Mouse (Mus musculus) neutrophil, adult 5-6 weeks (primary cell): ENCODE results near the gene Ppm1h. TPM values are rescaled to one million over a fixed set of nuclear protein-coding genes. Genes with fewer than 3 reads are reported as not detected.

ENCODE experiments used
- ATAC-seq: fragments of 151-379, 151-347 bp; 2 replicates; pipeline ENCODE4 v1.8.0; 2017; ENCODE audit warnings: mild to moderate bottlenecking, moderate TSS enrichment; ENCODE audit not compliant: insufficient number of reproducible peaks, poor library complexity, low FRiP score, severe bottlenecking; ENCODE audit errors: extremely low read depth
- total RNA-seq: library from RNA; stranded (forward); fragments of 200-1000 nt; gene quantifications from 2 replicates; pipeline ENCODE4 v1.2.3, GENCODE M21; 2017

Gene Ppm1h
- total RNA-seq, 1 experiment from 2014 or later = 28.0 TPM

DNA sequence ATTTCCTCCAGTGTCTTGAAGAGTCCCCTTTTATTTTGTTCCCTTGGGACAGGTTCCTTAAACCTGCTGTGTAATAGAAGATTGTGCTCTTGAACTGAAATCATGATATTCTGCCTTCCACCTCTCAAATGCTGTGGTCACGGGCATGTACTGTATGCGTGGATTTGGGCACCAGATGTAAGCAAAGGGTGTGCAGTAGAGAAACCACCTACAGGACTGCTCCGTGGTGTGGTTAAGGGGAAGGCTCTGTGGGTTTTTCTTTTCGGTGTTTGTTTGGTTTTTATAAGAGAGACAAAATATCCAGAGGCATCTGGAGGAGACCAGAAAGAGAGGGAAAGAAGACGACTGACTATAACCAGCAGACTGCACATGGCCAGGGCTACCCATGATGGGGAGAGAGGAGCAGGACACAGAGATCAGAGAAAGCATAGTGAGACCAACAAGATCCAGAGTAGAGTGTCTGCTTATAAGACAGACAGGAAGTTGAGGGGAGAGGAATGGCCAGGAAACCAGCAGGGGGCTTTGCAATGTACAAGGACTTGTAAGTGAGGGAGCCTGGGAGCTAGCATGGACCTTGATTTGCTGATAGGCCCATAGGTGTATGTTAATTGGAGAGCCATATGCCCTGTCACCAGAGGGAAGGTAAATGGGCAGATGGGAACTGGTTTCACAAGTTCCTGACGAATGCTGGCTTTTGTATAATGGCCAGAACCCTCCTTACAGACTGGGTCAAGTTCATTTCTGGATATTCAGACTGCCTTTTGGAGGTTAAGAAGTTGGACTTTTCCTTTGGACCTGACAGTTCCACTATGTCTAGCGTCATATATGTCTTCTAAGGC, 82.1 kb downstream of the Ppm1h start:
- no peak for ATAC-seq

DNA sequence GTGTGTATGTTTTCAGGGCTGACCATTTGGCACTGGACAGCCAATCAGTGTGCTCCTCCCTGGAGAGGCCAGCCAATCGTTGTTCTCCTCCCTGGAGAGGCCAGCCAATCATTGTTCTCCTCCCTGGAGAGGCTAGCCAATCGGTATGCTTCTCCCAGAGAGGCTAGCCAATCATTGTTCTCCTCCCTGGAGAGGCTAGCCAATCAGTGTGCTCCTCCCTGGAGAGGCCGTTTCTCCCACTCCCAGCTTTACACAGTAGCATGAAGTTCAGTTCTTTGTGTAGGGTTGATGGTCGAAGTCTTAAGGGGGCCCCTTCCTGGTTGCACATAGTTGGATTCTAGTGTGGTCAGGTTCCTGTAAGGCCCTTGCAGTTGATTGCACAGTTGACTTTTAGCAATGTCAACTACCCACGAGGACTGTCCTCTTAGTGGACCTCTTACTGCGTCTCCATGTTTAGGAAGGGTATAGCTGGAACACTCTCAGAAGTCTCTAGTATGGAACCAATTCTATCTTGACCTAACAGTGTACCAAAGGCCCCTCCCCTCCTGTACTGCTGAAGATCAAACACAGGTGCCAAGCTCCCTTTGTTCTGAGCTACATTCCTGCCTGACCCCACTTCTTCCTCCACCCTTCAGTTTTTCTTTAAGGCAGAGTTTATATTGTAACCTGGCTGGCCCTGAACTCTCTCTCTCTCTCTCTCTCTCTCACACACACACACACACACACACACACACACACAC, 84.4 kb downstream of the Ppm1h start:
- ATAC-seq = no peak

DNA sequence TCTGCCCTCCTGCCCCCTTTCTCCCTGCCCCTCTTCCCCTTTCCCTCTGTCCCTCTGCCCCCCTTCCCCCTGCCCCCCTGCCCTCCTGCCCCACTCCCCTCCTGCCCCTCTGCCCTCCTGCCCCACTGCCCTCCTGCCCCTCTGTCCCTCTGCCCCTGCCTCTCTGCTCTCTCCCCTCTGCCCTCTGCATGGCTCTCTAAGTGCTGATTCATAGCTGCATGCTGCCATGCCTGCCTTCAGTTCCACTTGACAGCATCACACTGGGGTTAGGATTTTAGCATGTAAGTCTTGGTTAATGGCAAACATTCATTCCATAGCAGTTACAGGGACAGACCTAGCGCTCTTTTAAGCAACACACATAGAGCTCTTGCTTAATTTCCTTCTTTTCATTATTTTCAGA, 85.0 kb downstream of the Ppm1h start:
- no peak for ATAC-seq

DNA sequence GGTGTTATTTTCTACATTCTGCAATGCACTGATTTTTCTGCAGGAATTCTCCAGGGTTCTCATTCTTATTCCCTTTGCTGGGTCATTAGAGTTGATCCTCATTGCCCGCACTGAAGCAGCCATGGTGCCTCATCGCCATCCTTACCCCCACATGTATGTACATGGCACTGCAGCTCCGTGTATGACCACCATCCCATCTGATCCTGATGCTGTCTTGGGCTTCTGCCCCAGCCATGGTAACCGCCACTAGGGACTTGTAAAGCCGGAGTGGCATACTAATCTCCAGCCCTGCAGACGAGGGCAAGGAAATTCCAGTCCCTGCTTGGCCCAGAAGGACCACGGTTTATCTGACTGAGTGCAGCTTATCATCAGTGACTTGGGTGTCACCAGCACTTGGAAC, 86.1 kb downstream of the Ppm1h start:
- ATAC-seq = no peak

DNA sequence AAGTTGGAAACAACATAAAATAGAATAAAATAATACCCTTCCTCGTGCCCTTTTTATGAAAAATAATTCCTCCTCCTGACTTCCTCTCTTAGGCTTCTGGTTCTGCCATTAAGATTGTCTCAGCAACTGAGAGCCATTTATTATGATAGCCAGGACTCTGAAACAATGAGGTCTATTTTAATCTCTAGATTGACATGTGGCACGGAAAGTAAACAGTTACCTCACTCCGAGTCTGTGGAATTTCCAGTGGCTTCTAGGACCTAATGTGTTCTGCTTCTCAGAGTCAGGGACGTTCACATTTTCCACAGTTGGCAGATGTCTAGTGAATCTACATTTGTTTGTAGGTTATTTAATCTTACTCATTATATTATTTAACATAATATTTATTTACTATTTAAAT, 87.0 kb downstream of the Ppm1h start:
- ATAC-seq = no peak

DNA sequence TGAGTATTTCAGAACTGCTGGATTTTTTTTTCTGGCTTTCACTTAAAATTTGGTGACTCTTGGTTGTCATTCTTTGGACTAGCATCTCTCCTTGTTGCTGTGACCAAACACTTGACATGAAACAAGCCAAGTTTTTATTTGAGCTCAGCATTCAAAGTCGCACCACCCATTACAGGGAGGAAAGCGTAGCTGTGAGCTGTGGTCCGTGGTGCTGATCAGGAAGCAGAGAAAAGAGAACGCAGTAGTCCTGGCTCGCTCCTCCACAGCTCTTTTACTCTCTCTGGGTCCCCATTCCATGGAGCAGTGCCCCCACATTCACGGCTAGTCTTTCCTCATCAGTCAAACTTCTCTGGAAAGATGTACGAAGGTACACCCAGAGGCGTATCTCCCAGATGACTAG, 87.4 kb downstream of the Ppm1h start:
- no peak for ATAC-seq

DNA sequence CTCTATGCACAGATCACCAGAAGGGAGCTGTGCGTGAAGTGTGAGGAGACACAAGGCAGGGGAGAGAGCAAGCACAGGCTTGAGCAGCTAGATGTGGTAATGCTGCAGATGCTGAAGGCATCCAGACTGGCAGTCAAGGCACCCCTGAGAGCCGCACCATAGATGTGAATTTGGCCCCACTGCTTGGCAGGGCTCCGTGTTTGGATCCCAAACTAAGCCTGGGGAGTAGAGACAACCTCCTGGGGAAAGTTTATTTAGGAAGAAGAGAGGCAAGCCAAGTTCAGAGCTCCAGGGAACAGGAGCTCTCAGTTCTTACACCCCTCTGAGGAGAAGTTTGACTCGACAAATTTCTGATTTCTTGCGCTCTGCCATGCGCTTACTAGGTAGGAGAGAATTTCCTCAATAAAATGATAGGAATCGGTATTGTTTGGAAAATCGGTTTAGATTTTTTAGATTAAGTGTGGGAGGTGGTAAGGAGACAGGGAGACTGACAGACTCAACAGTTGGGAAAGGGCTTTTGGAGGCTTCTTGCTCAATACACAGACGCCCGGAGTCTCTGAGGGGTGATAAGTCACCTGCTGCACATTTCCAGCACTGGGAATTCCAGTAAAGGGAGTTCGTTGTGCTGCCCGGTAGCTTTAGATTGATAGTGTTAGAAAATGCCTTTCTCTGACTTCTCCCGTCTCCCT, 89.8 kb downstream of the Ppm1h start:
- no peak for ATAC-seq

DNA sequence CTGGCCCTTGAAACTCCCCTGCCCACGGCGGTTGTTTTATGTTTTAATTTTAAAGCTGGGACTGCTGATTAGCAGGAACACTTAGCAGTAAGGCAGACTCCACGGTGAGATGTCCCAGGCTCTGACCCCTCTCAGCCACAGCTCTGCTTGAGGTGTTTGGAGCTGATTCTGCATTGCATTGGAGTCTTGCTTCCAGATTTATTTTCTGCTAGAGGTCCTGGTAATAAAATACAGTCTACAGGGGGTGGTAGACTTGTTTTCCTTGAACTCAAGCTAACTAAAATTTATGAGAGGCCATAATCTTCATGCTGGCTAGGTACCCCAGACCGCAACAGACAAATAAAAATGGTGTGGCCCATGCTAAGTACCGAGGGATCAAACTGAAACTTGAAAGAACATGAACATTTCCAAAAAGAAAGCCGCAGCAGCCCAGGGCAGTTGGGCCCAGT, 90.4 kb downstream of the Ppm1h start:
- no peak for ATAC-seq

DNA sequence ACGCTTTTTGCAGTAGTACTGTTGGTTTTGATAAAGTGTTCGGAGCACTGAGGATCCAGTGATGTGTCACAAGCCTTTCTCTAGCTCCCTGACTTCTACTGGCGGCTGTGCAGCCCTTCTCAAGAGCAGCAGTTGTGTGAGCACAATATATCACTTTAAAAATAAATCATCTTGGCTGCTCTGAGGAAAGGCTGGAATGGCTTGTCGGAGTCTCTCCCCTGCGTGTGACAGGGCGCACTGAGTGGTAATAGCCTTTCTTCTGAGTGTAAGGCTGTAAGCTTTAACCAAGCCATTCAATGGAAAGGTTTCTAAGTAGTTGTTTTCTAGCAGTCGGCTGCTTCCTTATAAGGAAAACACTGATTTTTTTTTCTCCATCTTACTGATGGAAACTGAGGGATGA, 91.8 kb downstream of the Ppm1h start:
- no peak for ATAC-seq

DNA sequence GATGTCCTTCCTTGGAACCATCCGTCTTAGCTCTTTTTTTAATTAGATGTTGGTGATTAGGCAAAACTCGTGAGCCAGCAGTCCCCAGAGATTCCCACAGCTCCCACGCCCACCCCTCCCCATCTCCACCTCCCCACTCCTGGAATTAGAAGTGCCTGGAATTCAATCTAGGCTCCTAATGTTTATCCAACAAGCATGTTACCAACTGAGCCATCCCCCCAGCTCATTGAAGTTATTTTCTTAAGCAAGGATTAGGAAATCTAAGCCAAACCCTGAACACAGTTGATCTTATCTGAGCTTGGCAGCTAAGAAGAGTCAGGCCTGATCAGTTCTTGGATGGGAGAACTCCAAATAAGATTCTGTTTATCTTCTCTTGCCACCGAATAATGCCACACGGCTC, 92.4 kb downstream of the Ppm1h start:
- ATAC-seq = no peak

DNA sequence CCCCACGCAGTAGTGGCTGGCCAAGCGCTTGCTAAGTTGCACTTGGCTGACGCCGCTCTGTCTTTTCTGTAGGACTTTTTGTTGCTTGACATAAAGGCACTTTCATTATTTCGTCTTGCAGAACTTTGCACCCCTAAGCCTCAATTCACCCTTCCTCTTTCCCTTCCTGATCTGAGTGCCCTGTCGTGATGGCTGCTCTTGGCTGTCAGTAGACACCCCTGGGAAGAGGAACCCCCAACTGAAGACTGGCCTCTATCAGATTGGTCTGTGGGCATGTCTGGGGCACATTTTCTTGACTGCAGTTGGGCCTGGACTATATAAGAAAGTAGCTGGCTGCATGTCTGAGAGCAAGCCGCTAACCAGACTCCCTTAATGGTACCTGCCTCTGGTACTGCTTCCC, 95.6 kb downstream of the Ppm1h start:
- no peak for ATAC-seq

DNA sequence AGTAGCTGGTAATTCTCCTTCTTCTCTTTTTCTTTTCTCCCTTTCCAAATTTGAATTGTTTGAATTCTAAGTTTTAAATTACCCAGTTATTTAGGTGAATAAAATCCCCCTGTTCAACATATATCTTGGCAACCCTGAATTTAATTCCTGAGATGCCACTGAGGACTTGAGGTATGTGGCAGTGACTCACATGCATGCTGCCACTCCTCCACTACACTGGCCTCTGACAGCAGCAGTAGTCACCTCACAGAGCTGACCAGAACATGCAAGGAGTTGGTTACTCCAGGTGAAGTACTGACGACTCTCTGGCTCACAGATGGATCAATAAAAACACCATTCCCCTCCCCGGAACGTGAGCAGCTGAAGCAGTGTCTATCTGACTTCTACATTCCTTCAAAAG, 98.9 kb downstream of the Ppm1h start:
- no peak for ATAC-seq

DNA sequence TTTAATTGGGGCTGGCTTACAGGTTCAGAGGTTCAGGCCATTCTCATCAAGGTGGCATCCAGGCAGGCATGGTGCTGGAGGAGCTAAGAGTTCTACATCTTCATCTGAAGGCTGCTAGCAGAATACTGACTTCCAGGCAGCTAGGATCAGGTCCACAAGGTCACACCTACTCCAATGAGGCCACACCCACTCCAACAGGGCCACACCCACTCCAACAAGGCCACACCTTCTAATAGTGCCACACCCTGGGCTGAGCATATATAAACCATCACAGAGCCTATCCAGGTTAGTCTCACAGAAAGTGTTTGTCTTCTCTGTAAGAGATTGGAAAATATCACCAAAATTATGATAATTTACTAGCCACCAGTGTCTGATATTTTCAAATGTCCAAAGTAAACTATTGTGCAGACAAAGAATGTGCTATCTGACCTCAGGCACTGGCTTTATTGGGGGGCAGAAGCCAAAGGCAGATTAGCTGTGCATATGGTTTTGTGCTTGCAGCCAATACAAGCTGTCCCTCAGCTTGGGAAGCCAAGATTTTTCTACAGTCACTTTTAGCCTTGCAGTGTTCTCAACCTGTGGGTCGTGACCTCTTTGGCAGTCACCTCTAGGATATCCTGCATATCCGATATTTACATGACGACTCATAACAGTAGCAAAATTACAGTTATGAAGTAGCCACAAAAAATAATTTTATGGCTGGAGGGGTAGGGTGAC, 99.5 kb downstream of the Ppm1h start:
- no peak for ATAC-seq

DNA sequence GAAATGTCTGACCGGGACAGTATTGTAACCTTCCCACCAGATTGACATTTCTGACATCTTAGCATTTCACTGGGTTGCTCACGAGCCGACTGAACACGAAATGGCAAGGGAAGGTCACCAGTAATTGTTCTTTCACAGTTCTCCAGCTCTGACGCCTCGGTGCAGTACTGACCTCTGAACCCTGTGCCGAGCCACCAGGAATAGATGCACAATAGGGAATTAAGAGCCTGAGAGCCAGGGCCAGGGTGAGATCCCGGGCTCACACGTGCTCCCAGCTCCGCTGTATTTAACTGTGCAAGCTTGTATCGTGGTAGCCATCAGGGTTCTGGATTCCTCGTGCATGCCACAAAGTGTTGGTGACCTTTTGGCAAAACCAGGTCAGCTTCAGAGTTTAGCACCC, 100.8 kb downstream of the Ppm1h start:
- ATAC-seq = no peak

DNA sequence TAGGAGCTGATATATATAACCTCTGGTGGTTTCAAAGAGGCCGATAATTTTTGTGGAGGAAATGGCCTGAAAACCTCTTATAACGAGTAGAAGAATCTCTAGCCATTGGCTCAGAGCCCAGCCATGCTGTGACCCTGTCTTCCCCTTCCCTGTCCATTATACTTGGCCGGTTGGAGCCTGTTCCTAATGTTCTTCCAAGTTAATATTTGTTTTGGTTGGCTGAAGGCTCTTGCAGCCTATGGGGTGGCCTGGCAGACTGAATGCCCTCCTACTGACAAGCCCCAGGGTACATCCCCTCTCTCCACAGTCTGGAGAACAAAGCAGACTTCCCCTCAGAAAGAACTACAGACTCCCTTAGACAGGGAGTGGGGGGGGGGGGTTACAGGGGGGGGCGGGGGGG, 104.2 kb downstream of the Ppm1h start:
- no peak for ATAC-seq

DNA sequence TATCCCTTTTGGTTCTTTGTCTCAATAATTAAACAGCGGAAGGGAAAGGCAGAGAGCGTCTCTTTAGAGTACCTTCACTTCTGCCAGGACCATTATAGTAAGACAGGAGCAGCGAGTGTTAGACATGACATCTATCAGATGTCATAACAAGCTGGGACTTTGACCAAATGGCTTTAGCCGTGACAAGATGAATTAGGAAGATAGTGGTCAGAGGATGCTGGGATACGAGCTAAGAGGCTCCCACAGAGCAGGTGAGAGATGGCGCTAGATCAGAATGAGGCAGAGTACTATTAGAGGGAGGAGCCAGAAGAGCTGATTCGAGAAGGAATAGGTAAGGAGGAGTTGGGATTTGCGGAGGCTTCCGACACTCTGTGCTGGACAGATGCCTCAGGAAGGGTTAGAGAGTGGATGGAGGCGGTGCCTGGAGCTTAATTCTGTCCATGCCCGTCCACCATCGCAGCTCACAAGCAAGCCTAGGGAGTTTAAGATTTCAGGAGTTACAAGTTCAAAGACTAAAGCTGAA, 111.1 kb downstream of the Ppm1h start:
- no peak for ATAC-seq

DNA sequence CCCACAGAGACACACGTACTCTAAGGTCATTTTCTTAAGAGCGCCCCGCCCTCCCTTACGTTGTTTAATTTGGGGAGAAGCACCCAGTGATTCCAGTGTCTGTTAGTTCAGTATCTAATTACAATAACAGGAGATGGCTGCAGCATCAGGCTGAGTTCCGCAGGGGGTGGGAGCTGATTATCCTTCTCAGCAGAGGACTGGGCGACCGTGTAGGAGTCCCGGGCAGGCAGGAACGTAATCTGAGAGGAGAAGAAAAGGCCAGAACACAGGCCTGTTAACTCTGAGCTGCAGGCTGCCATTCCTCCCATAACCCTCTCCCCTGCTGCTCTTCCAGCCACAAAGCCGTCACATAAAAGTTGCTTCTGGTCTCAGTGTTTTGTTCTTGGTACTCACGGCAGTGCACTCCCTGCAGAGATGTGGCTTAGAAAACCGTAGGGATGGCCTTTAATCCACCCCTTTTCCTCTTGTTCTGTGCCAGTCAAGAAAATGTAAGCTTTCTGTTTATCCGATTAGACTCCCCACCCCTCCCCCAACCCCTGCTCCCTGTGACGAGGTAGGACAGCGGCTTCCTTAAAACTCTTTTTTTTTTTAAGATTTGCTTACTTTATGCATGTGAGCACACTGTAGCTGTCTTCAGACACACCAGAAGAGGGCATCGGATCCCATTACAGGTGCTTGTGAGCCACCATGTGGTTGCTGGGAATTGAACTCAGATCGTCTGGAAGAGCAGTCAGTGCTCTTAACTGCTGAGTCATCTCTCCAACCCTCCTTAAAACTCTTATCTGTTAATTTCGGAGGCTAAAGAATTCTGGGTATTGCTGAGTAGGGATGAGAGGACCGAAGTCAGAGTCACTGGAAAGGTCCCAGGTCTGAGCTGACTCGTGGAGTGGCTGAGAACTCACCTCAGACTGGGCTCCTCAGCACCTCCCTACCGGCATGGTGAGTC, 113.7 kb downstream of the Ppm1h start:
- no peak for ATAC-seq

DNA sequence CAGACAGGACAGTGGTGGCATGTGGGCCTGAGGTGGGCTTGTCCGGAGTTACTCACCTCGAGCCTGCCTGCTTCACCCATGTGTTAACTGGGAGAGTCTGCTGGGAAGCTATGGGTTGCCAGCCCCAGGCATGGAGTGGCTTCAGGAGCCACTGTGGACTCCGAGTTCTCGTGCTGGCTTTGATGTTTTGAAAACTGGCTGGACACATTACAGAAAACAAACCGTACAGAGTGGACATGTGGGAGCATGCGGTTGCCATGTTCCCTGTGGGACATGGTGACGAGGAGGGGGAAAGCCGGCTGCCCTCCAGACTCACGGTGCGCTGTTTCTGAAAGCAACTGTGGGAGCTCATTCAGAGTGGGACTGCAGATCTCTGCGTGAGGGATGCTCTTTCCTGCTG, 114.6 kb downstream of the Ppm1h start:
- ATAC-seq = no peak
